Mouse (Mus musculus) midbrain, postnatal 0 days (tissue): Measurements from ENCODE around the gene Rfx2. TPM values are rescaled to one million over a fixed set of nuclear protein-coding genes. Genes with fewer than 3 reads are reported as not detected.

Source experiments
- ATAC-seq: fragments of 200-750 bp; cut with Nextera tagmentation; 2 replicates; pipeline ENCODE4 v1.8.0; 2017; ENCODE audit warnings: moderate number of reproducible peaks, mild to moderate bottlenecking, moderate TSS enrichment, moderate library complexity; ENCODE audit not compliant: low FRiP score
- DNase-seq: peaks from one replicate; pipeline ENCODE4 v3.0.0-alpha.2; 2015; ENCODE audit warnings: low spot score
- H3K27ac ChIP-seq: fragments of 300-500 bp; sonication (generic); 2 replicates; pipeline ENCODE4 v1.5.1; 2014; ENCODE audit warnings: low read depth, mild to moderate bottlenecking, low read length, mixed read lengths
- H3K27me3 ChIP-seq: fragments of 300-500 bp; sonication (generic); 2 replicates; pipeline ENCODE4 v1.6.1; 2014; ENCODE audit warnings: low read length, control low read depth, mixed read lengths; ENCODE audit not compliant: insufficient read depth
- H3K36me3 ChIP-seq: fragments of 300-500 bp; sonication (generic); 2 replicates; pipeline ENCODE4 v1.6.1; 2014; ENCODE audit warnings: low read length, control low read depth, mixed read lengths; ENCODE audit not compliant: insufficient read depth
- H3K4me1 ChIP-seq: fragments of 300-500 bp; sonication (generic); 2 replicates; pipeline ENCODE4 v1.6.1; 2014; ENCODE audit warnings: mild to moderate bottlenecking, control low read depth, antibody characterized with exemption, low read length, mixed read lengths; ENCODE audit not compliant: insufficient read depth
- H3K4me2 ChIP-seq: fragments of 300-500 bp; sonication (generic); 2 replicates; pipeline ENCODE4 v1.6.1; 2014; ENCODE audit warnings: low read depth, mild to moderate bottlenecking, low read length, mixed read lengths; ENCODE audit not compliant: poor library complexity, severe bottlenecking
- H3K4me3 ChIP-seq: fragments of 300-500 bp; sonication (generic); 2 replicates; pipeline ENCODE4 v1.5.1; 2014; ENCODE audit warnings: low read depth, mild to moderate bottlenecking, low read length, moderate library complexity
- H3K9ac ChIP-seq: fragments of 300-500 bp; sonication (generic); replicated peaks from 2 replicates; pipeline ENCODE4 v1.6.1; 2014; ENCODE audit warnings: mild to moderate bottlenecking, low read length, moderate library complexity, mixed read lengths; ENCODE audit not compliant: poor library complexity, severe bottlenecking
- H3K9me3 ChIP-seq: fragments of 300-500 bp; sonication (generic); 2 replicates; pipeline ENCODE4 v1.6.1; 2016; ENCODE audit warnings: low read length, control low read depth
- CTCF ChIP-seq: IDR thresholded peaks from 2 replicates; pipeline ENCODE4 v1.5.1; 2016; ENCODE audit warnings: antibody characterized with exemption, mild to moderate bottlenecking
- WGBS: fragments of 180-500 bp; shearing (Covaris S2); extraction: QIAGEN DNeasy Blood & Tissue Kit; methylation state at CpG from one replicate; pipeline ENCODE4 v1.1.7; 2014; 5-methylcytosine and 5-hydroxymethylcytosine counted together
- polyA plus RNA-seq: library from polyadenylated mRNA; unstranded; fragments of >200 nt; fragmentation: Nextera tagmentation; extraction: Ambion mirVana; gene quantifications from 2 replicates; pipeline ENCODE4 v1.2.1, GENCODE M21; 2015
- total RNA-seq: library from RNA; depleted of rRNA; stranded (reverse); fragments of >200 nt; gene quantifications from 2 replicates; pipeline ENCODE4 v1.2.3, GENCODE M21; 2014

The Rfx2 gene
- total and polyA plus RNA-seq, 2 experiments from 2014 or later: 3.0 to 5.7 TPM

- H3K9me3 ChIP-seq: no peaks in the 10 kb centered on the region
- H3K4me3 ChIP-seq: peak overlapping the region; percentile 31
- peak overlapping the region; percentile 37 for H3K4me2 ChIP-seq
- no peak overlapping the region; the same call in 1 of the 2 replicates for H3K9ac ChIP-seq
- ATAC-seq (peak; percentile 76), DNase-seq (peak; percentile 81)
- no peaks in the 10 kb centered on the region for H3K4me1 ChIP-seq
- H3K27ac ChIP-seq: no peak overlapping the region
- no peaks in the 10 kb centered on the region for H3K36me3 ChIP-seq
- TF ChIP-seq CTCF: no peak
- H3K27me3 ChIP-seq: peaks cover 38% of the 10 kb centered on the region
- WGBS: 21% methylated on average over 58 of the region's 71 CpGs
Observed at GRCm38 (mm10) chr17:56751404-56752072, 79.3 kb downstream of the Rfx2 start.

- 65% methylated on average over 5 of the region's 5 CpGs for WGBS
- H3K4me2 ChIP-seq: no peak overlapping the region
- H3K27me3 ChIP-seq: no peaks in the 10 kb centered on the region
- H3K36me3 ChIP-seq: no peaks in the 10 kb centered on the region
- no peak for DNase-seq
- no peak overlapping the region for H3K27ac ChIP-seq
- H3K4me3 ChIP-seq: no peak overlapping the region
- no peaks in the 10 kb centered on the region for H3K9me3 ChIP-seq
- no peak for ATAC-seq
- H3K9ac ChIP-seq: no peak overlapping the region
- H3K4me1 ChIP-seq: no peaks in the 10 kb centered on the region
- no peak for TF ChIP-seq CTCF
Observed at GRCm38 (mm10) chr17:56744173-56744572, 86.6 kb downstream of the Rfx2 start.

GRCm38 (mm10) chr17:56740788-56741160, 90.0 kb downstream of the Rfx2 start:
- DNase-seq: no peak
- H3K27ac ChIP-seq: no peak overlapping the region
- WGBS: 82% methylated on average over 17 of the region's 17 CpGs

GRCm38 (mm10) chr17:56740118-56740787, 90.6 kb downstream of the Rfx2 start:
- no peak for TF ChIP-seq CTCF
- no peak for DNase-seq
- Histone ChIP-seq H3K4me1 (no peaks in the 10 kb centered on the region), H3K27me3 (no peaks in the 10 kb centered on the region), H3K4me2 (no peak overlapping the region), H3K4me3 (no peak overlapping the region), H3K36me3 (no peaks in the 10 kb centered on the region), H3K27ac (no peak overlapping the region), H3K9ac (no peak overlapping the region), H3K9me3 (no peaks in the 10 kb centered on the region)
- ATAC-seq: no peak
- 83% methylated on average over 17 of the region's 17 CpGs for WGBS

More at GRCm38 (mm10) chr17:56740788-56741160, 90.0 kb downstream of the Rfx2 start:
- Histone ChIP-seq H3K9me3 (no peaks in the 10 kb centered on the region), H3K4me1 (no peaks in the 10 kb centered on the region), H3K27me3 (no peaks in the 10 kb centered on the region), H3K9ac (no peak overlapping the region), H3K36me3 (no peaks in the 10 kb centered on the region), H3K4me3 (no peak overlapping the region), H3K4me2 (no peak overlapping the region)
- no peak for TF ChIP-seq CTCF
- ATAC-seq: no peak

GRCm38 (mm10) chr17:56738221-56738620, 92.6 kb downstream of the Rfx2 start:
- Histone ChIP-seq H3K27ac (no peak overlapping the region), H3K27me3 (no peaks in the 10 kb centered on the region), H3K4me3 (no peak overlapping the region), H3K4me2 (no peak overlapping the region), H3K4me1 (no peaks in the 10 kb centered on the region), H3K36me3 (no peaks in the 10 kb centered on the region), H3K9ac (no peak overlapping the region), H3K9me3 (no peaks in the 10 kb centered on the region)
- no peak for DNase-seq
- no peak for TF ChIP-seq CTCF
- no peak for ATAC-seq
- WGBS: 79% methylated on average over 10 of the region's 10 CpGs

GRCm38 (mm10) chr17:56736534-56736933, 94.3 kb downstream of the Rfx2 start:
- WGBS: 49% methylated on average over 8 of the region's 8 CpGs

More at GRCm38 (mm10) chr17:56736534-56736933, 94.3 kb downstream of the Rfx2 start:
- DNase-seq (no peak), ATAC-seq (no peak)
- no peaks in the 10 kb centered on the region for H3K36me3 ChIP-seq
- no peak overlapping the region for H3K4me3 ChIP-seq
- H3K27me3 ChIP-seq: no peaks in the 10 kb centered on the region
- H3K9me3 ChIP-seq: no peaks in the 10 kb centered on the region
- H3K9ac ChIP-seq: no peak overlapping the region
- H3K27ac ChIP-seq: no peak overlapping the region
- no peaks in the 10 kb centered on the region for H3K4me1 ChIP-seq
- no peak overlapping the region for H3K4me2 ChIP-seq
- TF ChIP-seq CTCF: peak; percentile 36
